Mouse (Mus musculus): ENCODE measurements around the gene Irf2bpl.

Gene Irf2bpl

DNA sequence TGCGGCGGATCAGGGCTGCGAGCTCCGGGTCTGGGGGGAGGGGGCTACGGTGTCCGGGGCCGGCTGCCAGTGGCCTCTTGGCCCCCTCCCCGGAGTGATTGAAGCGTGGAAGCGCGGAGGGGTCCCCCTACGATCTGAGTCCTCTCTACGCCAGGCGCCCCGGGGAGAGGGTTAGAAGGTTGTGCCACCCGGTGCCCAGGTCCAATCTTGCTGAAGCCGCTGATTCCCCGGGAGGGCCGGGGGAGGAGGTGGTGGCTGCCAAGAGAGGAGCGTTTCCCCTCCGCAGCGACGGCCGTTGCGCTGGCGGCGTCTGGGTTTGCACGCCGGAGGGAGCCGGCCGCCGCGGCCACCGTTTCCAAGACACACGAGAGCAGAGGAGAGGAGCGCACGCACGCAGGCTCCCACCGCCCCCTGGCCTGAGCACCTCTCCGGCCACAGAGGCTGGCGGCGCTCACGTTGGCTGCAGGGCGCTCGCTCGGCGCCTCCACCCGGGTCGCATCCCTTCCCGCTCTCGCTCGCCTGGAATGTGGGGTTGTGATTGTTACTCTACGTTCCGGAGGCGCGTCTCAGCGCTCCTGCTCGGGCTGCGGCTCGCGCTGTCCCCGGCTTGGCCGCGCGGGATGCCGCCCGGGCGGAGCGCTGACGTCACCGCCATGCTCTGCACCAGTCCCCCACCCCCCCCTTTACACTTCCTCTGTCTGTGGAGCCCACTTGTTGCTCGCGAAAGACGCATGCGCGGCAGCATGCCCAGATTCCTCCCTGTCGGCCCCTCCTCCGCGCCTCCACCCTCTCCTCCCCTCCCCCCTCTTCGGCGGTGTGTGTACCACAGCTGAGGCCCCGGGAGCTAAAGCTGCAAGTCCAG lies at the start of gene Irf2bpl:
Irf2bpl (minus strand) TSS at position 602 of the 862 bp plus-strand sequence.
- DNase-seq (ENCODE audit: low spot score in 2 of 2), result peak; percentile 83 to 90

DNA sequence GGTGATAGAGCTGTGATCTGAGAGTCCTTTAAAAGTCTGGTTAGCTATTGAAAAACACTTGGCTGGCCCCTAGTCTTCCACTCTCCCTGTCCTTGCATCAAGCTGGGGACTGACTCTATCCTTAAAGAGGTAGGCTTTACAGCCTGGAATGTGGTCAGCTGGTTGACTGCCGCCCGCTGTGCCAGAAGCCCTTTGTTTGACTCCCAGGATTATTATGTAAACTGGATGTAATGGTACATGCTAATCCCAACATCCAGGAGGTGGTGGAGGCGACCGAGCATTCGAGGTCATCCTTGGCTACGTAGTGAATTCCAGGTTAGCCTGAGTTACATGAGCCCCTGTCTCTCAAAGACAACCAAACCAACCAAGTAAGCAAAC lies 48.0 kb upstream of the Irf2bpl start:
- no peak for DNase-seq (ENCODE audit: low spot score in 2 of 2)

GRCm38 (mm10) chr12:86931919-86932574 lies 47.4 kb upstream of the Irf2bpl start:
- DNase-seq (ENCODE audit: low spot score in 2 of 2), result no peak

DNA sequence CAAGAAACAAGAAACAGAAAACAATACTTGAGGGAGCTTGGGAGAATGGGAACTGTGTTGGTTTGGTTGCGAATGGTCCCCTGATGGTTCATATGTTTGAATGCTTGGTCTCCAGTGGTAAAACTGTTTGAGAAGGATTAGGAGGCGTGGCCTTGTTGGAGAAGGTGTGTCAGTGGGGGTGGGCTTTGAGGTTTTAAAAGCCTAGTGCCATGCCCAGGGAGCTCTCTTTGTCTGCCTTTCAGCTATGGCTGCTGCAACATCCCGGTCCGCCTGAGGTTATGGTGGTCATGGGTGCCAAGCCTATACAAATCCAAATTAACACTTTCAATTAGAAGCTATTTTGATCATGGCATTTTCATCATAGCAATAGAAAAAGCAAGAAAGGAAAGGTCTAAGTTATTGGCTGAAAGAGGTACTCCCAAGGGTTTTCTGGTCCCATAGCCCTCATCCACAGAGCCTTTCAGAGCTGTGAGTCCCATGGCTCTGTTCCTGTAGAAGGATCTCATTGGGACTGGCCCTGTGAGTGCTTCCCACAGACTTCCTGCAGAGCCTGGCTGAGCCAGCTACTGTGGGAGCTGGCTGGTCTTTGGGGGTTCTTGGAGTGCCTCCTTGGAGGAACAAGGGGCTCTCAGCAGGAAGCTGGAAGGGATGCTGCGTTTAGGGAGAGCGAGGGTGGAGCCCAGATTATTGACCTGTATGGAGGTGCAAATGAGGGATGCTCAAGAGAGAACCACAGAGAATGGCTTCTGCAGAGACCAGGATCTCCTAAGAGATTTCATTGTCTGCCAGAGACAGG lies 46.5 kb upstream of the Irf2bpl start:
- no peak for DNase-seq (ENCODE audit: low spot score in 2 of 2)

DNA sequence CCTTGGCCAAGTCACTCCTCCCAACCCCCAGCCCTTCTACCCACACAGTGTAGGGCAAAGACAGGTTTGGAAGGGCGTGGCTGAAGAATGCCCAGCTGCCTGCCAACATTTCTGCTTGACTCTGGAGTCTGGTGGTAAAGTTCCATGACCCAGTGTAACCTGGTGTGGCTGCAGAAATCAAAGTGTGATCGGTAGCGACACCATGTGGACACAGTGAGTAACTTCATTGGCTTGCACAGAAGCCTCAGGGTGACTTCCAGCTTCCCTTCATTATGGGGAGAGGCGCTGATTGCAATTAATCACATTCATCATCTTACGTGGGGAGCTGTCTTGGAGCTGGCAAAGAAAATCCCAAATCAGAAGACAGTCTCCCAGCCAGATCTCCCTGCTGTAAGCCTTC lies 39.2 kb upstream of the Irf2bpl start:
- DNase-seq (ENCODE audit: low spot score in 2 of 2), result peak; percentile 39 to 65

DNA sequence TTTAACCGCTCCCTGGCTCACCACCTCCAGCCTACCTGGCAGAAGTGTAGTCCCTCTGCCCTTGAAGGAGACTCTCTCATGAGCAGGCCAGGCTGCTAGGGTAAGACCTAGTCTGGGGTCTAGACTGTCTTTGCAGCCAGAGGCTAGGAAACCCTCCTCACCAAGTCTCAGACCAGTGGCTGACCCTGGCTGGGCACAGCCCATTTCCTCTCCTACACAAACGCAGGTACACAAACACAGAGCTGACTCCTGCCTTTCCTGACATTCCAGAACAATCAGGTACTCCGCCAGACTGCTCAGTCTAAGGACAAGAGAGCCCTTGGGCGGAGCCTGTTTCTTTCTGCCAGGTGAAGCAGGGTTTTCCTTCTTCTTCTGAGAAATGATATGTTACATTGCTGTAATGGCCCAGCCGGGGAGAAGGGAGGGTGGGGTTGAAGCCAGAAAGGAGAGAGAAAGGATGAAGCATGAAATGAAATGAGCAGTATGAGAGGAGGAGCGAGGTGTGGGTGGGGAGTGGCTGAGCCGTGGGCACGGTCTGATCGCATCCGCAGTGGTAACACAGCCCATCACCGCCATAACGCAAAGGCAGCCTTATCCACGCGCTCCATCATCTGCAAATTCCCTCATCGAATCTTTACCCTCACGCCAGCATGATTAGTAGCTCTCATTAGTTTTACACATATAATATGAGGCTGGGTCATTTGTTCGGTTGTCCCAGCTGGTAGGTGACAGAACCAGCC lies 34.6 kb upstream of the Irf2bpl start:
- no peak for DNase-seq (ENCODE audit: low spot score in 2 of 2)

GRCm38 (mm10) chr12:86918361-86918967 lies 33.9 kb upstream of the Irf2bpl start:
- DNase-seq (ENCODE audit: low spot score in 2 of 2), result no peak

DNA sequence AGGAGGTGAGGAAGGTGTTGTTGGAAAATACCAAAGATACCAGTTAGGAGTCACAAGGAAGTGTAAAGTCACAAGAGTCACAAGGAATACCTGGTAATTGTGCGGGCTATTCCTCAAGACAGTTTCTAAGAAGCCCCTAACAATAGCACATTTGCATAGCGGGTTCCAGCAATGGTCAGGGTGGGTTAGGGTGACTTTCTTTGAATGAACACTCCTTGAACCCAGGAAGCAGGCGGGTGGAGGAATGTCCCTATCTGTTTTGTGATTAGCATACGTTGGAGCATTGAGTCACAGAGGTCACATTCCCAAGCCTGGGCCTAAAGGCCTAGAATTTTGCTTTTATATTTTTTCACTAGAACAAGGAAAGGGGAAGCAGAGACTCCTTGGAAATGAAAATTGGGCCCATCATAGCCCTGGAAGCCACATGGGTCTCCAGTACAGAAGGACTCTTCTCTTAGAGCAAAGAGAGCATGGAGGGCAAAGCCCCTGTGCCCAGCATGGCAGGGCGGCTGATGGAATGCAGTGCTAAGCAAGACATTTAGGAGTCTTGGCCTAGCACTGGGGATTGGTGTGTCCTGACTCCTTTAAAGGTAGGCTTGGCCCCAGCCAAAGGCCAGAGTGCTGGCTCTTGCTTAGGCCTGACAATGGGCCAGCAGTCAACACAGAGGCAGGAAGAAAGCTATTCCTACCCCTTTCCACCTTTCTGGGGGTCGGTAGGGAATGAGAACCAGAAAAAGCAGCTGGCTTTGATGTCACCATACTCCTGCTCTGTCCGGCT lies 32.4 kb upstream of the Irf2bpl start:
- no peak for DNase-seq (ENCODE audit: low spot score in 2 of 2)

GRCm38 (mm10) chr12:86915617-86916016 lies 31.0 kb upstream of the Irf2bpl start:
- no peak for DNase-seq (ENCODE audit: low spot score in 2 of 2)

- DNase-seq (ENCODE audit: low spot score in 2 of 2), result no peak
Measured at GRCm38 (mm10) chr12:86914756-86915155, 30.2 kb upstream of the Irf2bpl start.

- DNase-seq (ENCODE audit: low spot score in 2 of 2), result no peak
Measured at GRCm38 (mm10) chr12:86914351-86914750, 29.8 kb upstream of the Irf2bpl start.

- DNase-seq (ENCODE audit: low spot score in 2 of 2), result no peak
Measured at GRCm38 (mm10) chr12:86912335-86913093, 27.9 kb upstream of the Irf2bpl start.

DNA sequence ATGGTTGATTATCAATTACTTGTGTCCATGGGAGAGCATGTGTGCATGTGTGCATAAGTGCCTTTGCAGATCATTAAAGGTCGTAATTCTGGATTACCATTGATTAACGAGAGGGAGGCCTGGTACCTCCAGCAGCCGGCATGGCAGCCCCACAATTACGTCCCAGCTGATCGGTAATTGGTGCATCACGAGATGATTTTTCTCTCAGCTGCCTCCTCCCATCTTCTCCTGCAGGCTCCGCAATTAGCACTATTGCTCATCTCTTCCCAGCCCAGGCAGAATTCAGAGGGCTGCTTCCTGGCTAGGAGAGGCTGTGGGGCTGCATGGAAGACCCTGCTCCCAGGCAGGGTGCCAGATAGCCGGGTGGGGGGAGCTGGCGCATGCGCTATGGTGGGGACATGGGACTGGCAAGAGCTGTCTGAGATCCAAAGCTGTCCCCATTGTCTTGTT lies 26.9 kb upstream of the Irf2bpl start:
- DNase-seq (ENCODE audit: low spot score in 2 of 2), result no peak

- peak; percentile 68 to 83 for DNase-seq (ENCODE audit: low spot score in 2 of 2)
Measured at GRCm38 (mm10) chr12:86906395-86906794, 21.8 kb upstream of the Irf2bpl start.

DNA sequence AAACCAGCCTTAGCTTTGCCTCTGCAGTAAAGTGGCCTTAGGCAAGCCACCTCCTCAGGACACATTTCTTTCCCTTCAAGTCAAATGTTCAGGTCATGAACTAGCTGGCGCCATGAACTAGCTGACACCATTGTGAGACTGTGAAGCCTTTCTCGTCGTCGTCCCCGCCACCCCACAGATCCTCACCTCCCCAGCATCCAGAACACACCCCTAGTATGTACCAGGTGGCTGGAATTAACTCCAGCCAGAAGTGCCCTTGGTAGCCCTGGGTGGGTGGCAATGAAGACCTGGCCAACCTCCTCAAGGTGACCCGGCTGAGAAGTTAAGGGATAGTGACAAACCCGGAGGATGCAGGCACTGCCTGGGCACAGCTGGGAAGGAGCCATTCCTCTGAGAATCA lies 21.3 kb upstream of the Irf2bpl start:
- DNase-seq (ENCODE audit: low spot score in 2 of 2), result no peak

GRCm38 (mm10) chr12:86905203-86905602 lies 20.6 kb upstream of the Irf2bpl start:
- DNase-seq (ENCODE audit: low spot score in 2 of 2), result peak in 1 of 2 experiments; percentile 51

DNA sequence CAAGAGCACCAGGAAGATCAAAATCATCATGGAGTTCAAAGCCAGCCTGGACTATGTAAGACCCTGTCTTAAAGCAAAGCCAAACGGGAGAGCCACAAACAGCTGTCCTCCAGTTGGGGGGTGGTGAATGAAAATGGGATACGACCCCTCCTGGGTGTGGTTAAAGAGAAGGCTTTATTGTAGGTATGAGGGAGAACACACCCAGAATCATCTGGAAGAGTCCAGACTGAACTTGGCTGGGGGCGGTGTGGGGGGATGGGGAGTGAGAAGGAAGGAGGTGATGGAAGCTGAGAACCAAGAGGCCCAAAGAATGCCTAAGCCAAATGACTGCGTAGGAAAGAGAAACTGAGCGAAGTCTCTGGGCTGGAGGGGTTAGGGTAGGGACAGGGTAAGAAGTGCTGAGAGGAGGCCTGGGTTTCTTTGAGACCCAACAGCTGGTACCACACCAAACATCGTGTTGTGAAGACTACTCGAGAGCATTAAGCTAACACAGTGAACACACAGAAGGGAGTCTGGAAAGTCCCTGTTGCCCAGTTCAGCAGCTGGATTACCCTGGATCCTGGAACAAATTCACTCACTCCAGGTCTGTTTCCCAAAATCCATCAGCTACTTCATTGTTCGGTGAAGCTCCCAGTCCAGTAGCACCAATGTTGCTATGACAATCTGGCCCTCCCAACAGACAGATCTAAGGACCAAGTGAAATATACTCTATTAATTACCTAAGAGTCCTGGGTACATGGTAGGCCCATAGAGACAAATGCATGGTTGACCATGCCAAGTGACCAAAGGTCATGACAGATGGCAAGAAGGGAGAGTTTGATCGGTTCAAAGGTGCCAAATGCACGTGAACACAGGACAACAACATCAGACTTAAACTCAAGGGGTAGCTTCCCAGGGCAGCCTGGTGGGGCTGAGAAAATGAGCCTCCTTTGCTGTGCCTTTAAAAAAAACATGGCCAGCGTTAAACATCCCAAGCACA lies 19.5 kb upstream of the Irf2bpl start:
- DNase-seq (ENCODE audit: low spot score in 2 of 2), result no peak

- no peak for DNase-seq (ENCODE audit: low spot score in 2 of 2)
Measured at GRCm38 (mm10) chr12:86899461-86900179, 15.0 kb upstream of the Irf2bpl start.
